Mouse (Mus musculus) liver, embryonic 14.5 days (tissue): ENCODE measurements around the gene Snx1.

Experiments
- CTCF ChIP-seq: IDR thresholded peaks from 2 replicates; pipeline ENCODE4 v1.5.1; 2016; ENCODE audit warnings: antibody characterized with exemption, low read depth, control low read depth
- EP300 ChIP-seq: IDR thresholded peaks from 2 replicates; pipeline ENCODE4 v1.6.1; 2016; ENCODE audit warnings: antibody characterized with exemption, low read depth

- no peak for TF ChIP-seq CTCF
- TF ChIP-seq EP300: no peak
Observed at GRCm38 (mm10) chr9:66070151-66070550, 56.2 kb downstream of the Snx1 start.
